Mouse (Mus musculus): ENCODE data around the gene Pnrc2. TPM values are rescaled to one million over a fixed set of nuclear protein-coding genes. Genes with fewer than 3 reads are reported as not detected.
A peak's percentile ranks its signal among the peaks of the same experiment; 100 is the strongest.

Gene Pnrc2
- polyA plus RNA-seq, 1 experiment from 2014 or later = 154 TPM

DNA sequence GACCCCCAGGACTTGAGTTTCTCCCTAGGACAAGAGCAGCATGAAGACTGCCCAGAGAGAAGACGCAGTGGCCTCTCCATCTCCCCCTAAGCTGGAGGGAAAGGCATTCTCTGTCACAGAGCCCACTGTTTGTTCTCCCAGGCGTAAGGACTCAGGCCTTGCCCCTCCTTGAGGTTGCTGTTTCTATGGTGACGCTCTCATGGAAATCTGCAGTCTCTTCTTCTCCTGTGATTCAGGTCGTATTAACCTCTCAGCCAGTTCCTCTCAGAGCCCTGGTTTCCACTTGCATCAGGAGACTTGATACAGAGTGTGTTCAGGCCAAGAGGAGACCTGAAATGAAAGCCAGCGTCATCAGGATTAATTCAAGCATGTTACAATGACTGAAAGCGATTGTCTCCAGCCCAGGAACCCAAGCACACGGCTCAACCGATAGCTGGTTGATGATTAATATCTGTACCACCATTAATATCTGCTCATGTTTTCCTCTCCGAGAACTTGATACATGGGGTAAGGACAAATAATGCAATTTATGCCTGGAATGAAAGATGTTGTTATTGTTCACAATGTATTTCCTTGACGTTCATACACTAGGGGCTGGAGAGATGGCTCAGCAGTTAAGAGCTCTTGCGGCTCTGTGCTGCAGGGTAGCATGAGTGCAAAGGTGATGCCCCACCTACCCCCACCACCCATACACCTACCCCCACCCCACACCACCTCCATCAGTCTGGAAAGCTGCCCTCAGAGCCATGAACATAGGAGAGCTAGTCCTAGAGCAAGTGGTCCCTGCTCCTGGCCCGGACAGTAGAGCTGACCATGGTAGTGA lies 40.1 kb downstream of the Pnrc2 start:
- WGBS = 52% methylated on average over 12 of the region's 12 CpGs
- no peaks in the 10 kb centered on the region for H3K36me3 ChIP-seq
- no peaks in the 10 kb centered on the region for H3K9me3 ChIP-seq
- H3K27ac ChIP-seq = 0 out of 2 replicates have a peak overlapping the region, but pooled peaks have one; percentile 5
- H3K4me2 ChIP-seq (replicated peaks) = no peak overlapping the region
- no peaks in the 10 kb centered on the region for H3K27me3 ChIP-seq (replicated peaks)
- H3K9ac ChIP-seq = no peak overlapping the region
- peaks cover 19% of the 10 kb centered on the region for H3K4me1 ChIP-seq
- no peak for ATAC-seq (ENCODE audit: low FRiP score, low read depth)
- no peak overlapping the region for H3K4me3 ChIP-seq

DNA sequence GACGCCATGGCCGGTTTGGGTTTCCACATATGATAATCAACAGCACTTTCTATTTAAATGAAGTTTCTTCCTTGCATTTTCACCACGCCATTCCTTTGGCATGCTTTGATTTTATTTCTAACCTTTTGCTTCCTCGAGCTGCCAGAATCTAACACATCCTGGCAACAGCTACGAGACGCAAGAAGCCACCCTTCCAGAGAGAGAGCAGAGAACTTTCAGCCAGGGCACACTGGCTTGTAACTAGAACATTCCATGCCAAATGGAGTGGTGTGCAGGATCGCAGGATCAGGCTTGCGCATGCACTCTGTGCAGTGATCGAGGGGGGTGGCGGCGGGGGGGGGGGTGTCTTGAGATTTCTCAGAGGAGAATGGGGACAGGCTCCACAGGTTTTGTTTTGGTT lies 41.6 kb downstream of the Pnrc2 start:
- 85% methylated on average over 11 of the region's 11 CpGs for WGBS
- H3K9ac ChIP-seq = no peak overlapping the region

DNA sequence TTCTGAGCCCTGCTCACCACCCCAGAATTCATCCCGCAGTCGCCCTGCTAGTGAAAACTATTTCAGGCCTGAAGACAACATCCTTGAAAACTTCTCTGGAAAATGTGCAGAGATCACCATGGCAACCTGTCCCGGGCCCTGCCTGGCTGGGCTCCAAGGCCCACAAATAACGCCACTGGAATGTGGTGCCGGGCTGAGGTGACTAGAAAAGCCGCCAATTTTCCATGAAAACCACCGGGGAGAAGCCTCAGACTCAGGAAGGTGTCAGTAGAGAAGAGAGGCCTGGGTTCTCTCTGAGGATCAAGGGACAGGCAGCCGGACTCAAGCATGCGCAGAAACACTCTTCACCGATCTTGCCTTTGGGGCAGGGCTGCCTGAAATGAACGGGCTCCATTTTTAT lies 45.2 kb downstream of the Pnrc2 start:
- H3K9me3 ChIP-seq = no peaks in the 10 kb centered on the region
- no peak overlapping the region for H3K4me3 ChIP-seq
- WGBS = 25% methylated on average over 11 of the region's 11 CpGs
- H3K36me3 ChIP-seq = no peaks in the 10 kb centered on the region
- ATAC-seq (ENCODE audit: low FRiP score, low read depth) = peak; percentile 37; the same call in 1 of the 2 replicates
- peaks cover 18% of the 10 kb centered on the region for H3K4me1 ChIP-seq
- H3K27ac ChIP-seq = no peak overlapping the region
- H3K27me3 ChIP-seq (replicated peaks) = no peaks in the 10 kb centered on the region
- H3K4me2 ChIP-seq (replicated peaks) = peak overlapping the region; percentile 30
- no peak overlapping the region for H3K9ac ChIP-seq

More for the DNA sequence above, 41.6 kb downstream of the Pnrc2 start:
- peaks cover 22% of the 10 kb centered on the region for H3K4me1 ChIP-seq
- H3K4me2 ChIP-seq (replicated peaks) = no peak overlapping the region
- H3K27ac ChIP-seq = no peak overlapping the region
- no peaks in the 10 kb centered on the region for H3K27me3 ChIP-seq (replicated peaks)
- no peak for ATAC-seq (ENCODE audit: low FRiP score, low read depth)
- no peaks in the 10 kb centered on the region for H3K9me3 ChIP-seq
- H3K4me3 ChIP-seq = no peak overlapping the region
- no peaks in the 10 kb centered on the region for H3K36me3 ChIP-seq

DNA sequence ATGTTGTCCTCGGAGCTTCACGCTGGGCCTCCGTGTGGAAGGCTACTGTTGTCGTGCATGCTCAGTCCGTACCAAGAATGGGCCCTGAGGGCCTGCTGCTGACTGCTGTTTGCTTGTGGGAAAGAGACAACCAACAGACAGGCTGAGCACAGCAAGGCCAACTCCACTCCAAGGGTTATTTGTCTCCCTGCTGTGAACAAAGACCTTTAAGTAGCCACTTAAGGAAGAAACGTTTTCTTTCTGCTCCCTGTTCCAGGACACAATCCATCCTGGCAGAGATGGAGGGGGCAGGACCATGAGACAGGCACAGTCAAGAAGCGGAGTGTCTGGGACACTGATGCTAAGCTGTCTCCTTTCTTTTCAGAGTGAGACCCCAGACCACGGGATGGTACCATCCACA lies 49.4 kb downstream of the Pnrc2 start:
- no peaks in the 10 kb centered on the region for H3K36me3 ChIP-seq
- no peak for ATAC-seq (ENCODE audit: low FRiP score, low read depth)
- WGBS = 48% methylated on average over 8 of the region's 8 CpGs
- no peak overlapping the region for H3K27ac ChIP-seq
- no peak overlapping the region for H3K4me3 ChIP-seq
- H3K9me3 ChIP-seq = no peaks in the 10 kb centered on the region
- H3K4me1 ChIP-seq = peaks cover 11% of the 10 kb centered on the region
- no peaks in the 10 kb centered on the region for H3K27me3 ChIP-seq (replicated peaks)
- H3K4me2 ChIP-seq (replicated peaks) = no peak overlapping the region
- H3K9ac ChIP-seq = no peak overlapping the region

DNA sequence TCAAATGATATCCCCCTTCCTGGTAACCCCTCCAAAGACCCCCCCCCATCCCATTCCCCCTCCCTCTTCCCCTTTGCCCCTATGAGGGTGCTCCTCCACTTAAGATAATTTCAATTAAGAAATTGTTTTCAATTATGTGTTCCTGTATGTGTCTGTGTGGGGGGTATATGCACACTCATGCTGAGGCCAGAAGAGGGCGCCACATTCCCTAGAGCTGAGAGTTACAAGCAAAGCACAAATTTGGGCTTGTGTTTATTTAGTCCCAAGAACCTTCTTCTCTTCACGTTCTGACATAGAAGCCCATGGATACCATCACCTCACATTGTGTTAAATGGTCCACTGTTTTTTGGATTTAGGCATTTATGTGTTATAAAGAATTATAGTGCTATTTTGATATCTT lies 50.4 kb downstream of the Pnrc2 start:
- Histone ChIP-seq H3K27ac (no peak overlapping the region), H3K4me2 (replicated peaks) (no peak overlapping the region), H3K9me3 (0 out of 2 replicates have a peak, but pooled peaks cover 4% of the 10 kb centered on the region), H3K36me3 (no peaks in the 10 kb centered on the region), H3K9ac (no peak overlapping the region), H3K4me1 (peaks cover 2% of the 10 kb centered on the region; the same call in 1 of the 2 replicates), H3K27me3 (replicated peaks) (no peaks in the 10 kb centered on the region), H3K4me3 (no peak overlapping the region)
- WGBS = 77% methylated on average over 2 of the region's 2 CpGs
- no peak for ATAC-seq (ENCODE audit: low FRiP score, low read depth)

DNA sequence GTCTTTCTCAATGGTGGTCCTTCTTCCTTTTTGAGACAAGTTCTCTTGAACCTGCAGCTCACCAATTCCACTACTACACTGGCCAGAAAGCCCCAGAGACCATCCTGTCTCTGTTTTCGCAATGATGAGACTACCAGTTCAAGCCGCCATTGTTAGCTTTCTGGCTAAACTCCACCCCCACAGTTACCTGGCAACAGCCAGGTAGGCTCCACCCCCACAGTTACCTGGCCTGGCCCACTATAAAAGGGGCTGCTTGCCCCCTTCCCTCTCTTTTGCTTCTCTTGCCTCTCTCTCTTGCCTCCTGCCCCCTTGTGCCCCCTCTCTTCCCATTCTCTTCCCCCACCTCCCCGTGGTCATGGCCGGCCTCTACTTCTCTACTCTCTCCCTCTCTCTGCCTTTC lies 51.9 kb downstream of the Pnrc2 start:
- no peak overlapping the region for H3K4me3 ChIP-seq
- no peak overlapping the region for H3K9ac ChIP-seq
- no peak for ATAC-seq (ENCODE audit: low FRiP score, low read depth)
- H3K9me3 ChIP-seq = 0 out of 2 replicates have a peak, but pooled peaks cover 4% of the 10 kb centered on the region
- H3K27me3 ChIP-seq (replicated peaks) = no peaks in the 10 kb centered on the region
- H3K36me3 ChIP-seq = no peaks in the 10 kb centered on the region
- no peaks in the 10 kb centered on the region for H3K4me1 ChIP-seq
- no peak overlapping the region for H3K27ac ChIP-seq
- 92% methylated on average over 4 of the region's 4 CpGs for WGBS
- no peak overlapping the region for H3K4me2 ChIP-seq (replicated peaks)

Other genes with a start within 250 kb of the Pnrc2 start
- 0.15 and 0.22 TPM in 2 replicates for gene Ifnlr1, start 187.6 kb downstream of the Pnrc2 start, polyA plus RNA-seq (2016; fragmentation: Nextera tagmentation; extraction: Ambion mirVana)
- gene Il22ra1, start 145.7 kb downstream of the Pnrc2 start, polyA plus RNA-seq (2016; fragmentation: Nextera tagmentation; extraction: Ambion mirVana) = not detected in 2 replicates
- gene Myom3, start 114.1 kb downstream of the Pnrc2 start, polyA plus RNA-seq (2016; fragmentation: Nextera tagmentation; extraction: Ambion mirVana) = 1.1 and 1.5 TPM in 2 replicates
- 279 and 303 TPM in 2 replicates for gene Srsf10, start 18.1 kb downstream of the Pnrc2 start, polyA plus RNA-seq (2016; fragmentation: Nextera tagmentation; extraction: Ambion mirVana)
- gene Cnr2, start 21.5 kb upstream of the Pnrc2 start, polyA plus RNA-seq (2016; fragmentation: Nextera tagmentation; extraction: Ambion mirVana) = 0.32 and 0.34 TPM in 2 replicates
- gene Fuca1, start 46.9 kb upstream of the Pnrc2 start, polyA plus RNA-seq (2016; fragmentation: Nextera tagmentation; extraction: Ambion mirVana) = 48.2 and 53.6 TPM in 2 replicates
- gene Hmgcl, start 72.6 kb upstream of the Pnrc2 start, polyA plus RNA-seq (2016; fragmentation: Nextera tagmentation; extraction: Ambion mirVana) = 55.9 and 56.6 TPM in 2 replicates
- gene Gale, start 89.9 kb upstream of the Pnrc2 start, polyA plus RNA-seq (2016; fragmentation: Nextera tagmentation; extraction: Ambion mirVana) = 34.8 and 38.9 TPM in 2 replicates
- gene Lypla2, start 98.8 kb upstream of the Pnrc2 start, polyA plus RNA-seq (2016; fragmentation: Nextera tagmentation; extraction: Ambion mirVana) = 189 and 194 TPM in 2 replicates
- gene Pithd1, start 113.4 kb upstream of the Pnrc2 start, polyA plus RNA-seq (2016; fragmentation: Nextera tagmentation; extraction: Ambion mirVana) = 63.2 and 63.3 TPM in 2 replicates
- 32.1 and 35.0 TPM in 2 replicates for gene Eloa, start 147.9 kb upstream of the Pnrc2 start, polyA plus RNA-seq (2016; fragmentation: Nextera tagmentation; extraction: Ambion mirVana)
- 293 and 294 TPM in 2 replicates for gene Rpl11, start 179.6 kb upstream of the Pnrc2 start, polyA plus RNA-seq (2016; fragmentation: Nextera tagmentation; extraction: Ambion mirVana)